Mouse (Mus musculus): Measurements from ENCODE around the gene Sebox.
A peak's percentile ranks its signal among the peaks of the same experiment; 100 is the strongest.

Sebox gene

DNA sequence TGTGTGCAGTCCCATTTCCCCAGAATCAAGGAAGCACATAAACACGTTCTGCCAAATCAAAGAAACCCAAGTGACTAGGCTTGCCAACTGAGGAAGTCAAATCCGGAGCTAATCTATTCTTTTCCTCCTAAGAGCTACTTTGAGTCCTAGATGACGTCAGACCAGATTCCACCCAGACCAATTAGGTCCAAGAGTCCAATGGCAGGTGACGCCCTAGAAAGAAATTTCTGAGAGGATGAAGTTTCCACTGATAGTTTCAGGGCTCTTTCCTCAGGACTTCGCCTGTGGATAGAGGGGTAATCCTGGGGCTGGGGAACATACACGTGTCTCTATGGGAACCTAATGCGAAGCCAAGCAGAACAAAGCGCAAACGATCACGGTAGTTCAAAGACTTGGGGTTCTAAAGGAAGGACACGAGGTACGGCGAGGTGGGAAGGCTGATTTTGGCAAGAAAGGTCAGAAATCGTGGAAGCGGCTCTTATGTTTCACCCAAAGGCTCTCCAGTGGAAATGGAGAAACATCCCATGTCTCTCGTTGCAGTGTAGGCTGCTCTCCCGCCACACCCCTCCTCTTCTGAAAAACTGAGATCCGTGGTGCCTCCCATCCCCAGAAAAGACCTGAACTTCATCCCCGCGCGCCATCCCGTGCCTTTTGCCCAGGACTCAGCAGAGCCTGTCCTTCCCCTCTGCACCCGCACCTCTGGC is 32.3 kb downstream of the Sebox start:
- peak; percentile 38 for DNase-seq (ENCODE audit: low spot score)

DNA sequence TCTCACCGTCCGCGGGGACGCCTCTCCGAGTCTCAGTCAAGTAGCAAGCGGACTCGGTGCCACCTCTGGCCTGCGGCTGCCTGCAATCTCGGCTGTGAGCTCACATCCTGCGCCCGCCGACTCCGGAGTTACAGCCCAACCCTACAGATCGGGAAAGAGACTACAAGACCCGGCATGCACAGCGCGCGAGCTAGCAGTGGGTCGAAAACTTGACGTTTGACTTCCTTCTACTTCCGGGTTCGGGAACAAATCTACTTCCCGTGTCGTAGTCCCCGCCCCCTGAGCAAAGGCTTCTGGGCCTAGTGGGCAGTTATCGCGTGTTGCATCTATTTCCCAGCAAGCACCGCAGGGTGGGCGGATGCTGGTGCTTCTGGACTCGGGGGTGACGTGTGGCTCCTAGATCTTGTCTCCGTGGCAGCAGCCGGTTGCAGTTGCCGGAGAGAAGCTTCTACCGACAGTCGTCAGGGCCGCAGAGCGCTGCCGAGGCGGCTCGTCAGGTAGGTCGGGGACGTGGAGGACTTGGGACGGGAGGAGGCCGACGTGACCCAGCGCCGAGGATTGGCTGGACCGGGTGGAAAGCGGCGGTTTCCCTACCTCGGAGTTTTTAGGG is 32.9 kb downstream of the Sebox start, which contains the start of the genes Tnfaip1 and Ift20:
Gene Tnfaip1 (minus strand): TSS at position 253 of the 610 bp plus-strand sequence.
Gene Ift20 (plus strand): TSS at position 282 of the 610 bp plus-strand sequence.
- DNase-seq (ENCODE audit: low spot score) = peak; percentile 98

DNA sequence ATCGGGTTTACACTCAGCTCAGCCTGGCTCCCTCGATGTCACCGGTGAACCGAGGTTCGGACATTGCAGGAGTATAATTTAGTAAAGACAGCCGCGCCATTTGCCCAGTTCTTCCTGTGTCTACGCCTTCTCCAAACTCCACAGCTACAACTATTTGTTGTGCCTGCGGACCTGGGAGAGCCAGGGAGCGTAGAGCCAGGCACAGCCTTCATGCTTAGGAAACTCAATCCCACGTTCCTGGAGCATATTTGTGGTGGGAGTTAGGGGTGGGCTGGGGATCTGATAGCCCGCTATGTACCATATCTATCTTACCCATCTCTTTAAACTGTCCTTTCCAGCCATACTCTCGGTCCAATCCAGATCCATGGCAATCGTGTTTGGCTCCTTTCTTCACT is 33.4 kb downstream of the Sebox start:
- DNase-seq (ENCODE audit: low spot score) = no peak

DNA sequence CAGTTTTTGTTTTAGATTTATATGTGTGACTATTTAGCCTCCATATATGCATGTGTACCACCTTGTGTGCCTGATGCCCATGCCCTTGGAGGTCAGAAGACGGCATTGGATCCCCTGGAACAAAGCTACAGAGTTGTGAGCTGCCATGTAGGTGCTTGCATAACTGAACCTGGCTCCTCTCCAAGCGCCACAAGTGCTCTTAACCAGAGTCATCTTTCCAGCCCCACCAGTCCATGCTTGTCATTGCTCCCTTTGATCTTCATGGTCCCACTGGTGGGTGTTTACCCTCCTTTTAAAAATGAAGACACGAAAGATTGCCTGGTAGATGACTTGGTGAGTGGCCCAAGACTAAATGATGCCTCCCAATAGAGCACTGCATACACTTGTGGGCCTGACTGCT is 37.1 kb downstream of the Sebox start:
- DNase-seq (ENCODE audit: low spot score) = no peak

DNA sequence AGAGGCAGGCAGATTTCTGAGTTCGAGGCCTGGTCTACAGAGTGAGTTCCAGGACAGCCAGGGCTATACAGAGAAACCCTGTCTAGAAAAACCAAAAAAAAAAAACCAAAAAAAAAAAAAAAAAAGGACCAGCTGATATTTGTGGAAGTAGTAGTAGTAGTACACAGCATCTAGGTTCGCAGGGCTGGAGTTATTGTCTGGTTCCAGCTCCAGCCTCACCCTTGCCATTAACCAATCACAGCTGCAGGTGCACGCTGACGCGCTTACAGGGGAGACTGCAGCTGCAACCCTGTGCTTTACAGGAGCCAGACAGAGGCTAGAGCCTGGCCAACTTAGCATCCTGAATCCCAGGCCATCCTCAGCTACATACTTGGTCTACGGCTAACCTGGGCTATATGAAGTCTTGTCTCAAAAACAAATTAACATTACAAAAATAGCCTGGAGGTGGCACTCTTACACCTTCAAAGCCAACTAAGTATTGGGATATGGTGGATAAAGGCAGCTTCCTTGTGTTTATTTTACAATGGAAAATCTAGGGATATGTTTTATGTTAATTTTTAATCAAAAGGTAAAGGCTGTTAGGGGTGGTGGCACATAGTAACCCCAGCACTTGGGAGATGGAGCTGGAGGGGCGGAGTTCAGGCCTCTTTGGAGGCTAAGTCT is 41.3 kb downstream of the Sebox start:
- DNase-seq (ENCODE audit: low spot score) = no peak

DNA sequence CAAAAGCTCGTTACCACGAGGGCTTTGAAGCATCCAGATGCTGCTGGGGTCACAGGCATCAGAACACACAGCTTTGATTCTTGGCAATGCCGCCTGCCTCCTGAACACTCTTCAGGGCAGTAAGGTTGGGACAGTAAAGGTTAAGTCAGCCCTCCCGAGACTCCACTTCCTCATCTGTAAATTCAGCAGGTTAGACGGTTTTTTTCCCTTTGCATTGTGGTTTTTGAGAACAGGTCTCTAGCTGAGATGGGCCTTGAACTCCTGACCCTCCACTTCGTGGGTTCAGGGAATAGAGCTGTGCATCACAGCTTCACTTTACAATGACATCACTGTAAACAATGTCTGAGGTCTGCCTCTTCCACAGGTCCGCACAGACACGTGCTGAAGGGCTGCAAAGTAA is 41.9 kb downstream of the Sebox start:
- no peak for DNase-seq (ENCODE audit: low spot score)

DNA sequence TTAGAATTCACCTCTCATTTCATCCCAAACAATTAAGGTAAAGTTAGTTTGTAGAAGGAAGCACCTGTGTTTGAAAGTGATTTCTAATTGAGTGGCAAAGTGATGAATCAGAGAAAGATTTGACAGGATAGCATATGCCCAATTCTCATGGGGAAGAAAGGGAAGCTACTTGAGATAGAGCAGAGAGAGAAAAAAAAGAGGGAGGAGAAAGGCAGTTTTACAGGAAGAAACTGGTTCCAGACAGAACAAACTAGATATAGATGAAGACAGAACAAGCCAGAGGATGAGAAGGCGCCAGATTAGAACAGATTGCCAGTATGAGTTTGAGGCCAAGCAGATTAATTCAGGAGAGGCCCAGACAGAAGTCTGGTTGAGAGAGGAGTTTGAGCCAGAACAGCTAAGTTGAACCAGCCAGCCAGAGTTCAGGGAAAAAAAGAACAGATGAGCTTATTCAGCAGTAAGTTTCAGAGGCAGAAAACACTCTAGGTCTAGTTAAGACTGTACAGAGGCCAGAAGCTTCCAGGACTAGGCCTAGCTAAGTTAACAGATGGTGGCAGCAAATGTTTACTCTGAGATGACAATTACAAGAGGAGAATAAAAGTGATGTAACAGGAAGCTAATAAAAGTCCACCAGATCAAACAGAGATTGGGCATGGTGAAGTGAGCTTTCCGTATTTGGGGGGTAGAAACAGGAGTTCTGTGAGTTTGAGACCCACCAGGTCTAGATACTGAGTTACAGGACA is 44.6 kb downstream of the Sebox start:
- no peak for DNase-seq (ENCODE audit: low spot score)

DNA sequence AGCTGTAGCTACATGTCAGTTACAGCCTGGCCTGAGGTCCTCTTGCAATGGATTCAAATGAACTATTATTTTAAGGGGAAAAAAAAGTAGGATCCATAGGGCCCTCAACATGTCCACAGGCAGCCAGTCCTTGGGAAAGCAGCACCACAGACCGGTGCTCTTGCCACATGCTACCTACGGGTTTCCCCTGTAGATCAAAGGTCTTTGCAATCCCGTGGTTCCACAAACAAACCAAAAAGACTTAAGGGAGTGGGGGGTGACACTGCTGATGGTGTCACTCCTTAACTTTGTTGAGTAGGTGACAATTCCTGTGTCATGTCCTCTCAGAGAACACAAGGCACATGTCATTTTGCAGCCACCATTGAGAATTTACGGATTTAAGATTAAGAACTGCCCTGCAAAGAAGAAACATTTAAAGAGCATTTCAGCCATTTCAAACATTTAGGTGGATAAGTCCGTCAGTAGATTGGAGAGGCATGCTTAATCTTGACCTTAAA is 46.3 kb downstream of the Sebox start:
- DNase-seq (ENCODE audit: low spot score) = no peak

DNA sequence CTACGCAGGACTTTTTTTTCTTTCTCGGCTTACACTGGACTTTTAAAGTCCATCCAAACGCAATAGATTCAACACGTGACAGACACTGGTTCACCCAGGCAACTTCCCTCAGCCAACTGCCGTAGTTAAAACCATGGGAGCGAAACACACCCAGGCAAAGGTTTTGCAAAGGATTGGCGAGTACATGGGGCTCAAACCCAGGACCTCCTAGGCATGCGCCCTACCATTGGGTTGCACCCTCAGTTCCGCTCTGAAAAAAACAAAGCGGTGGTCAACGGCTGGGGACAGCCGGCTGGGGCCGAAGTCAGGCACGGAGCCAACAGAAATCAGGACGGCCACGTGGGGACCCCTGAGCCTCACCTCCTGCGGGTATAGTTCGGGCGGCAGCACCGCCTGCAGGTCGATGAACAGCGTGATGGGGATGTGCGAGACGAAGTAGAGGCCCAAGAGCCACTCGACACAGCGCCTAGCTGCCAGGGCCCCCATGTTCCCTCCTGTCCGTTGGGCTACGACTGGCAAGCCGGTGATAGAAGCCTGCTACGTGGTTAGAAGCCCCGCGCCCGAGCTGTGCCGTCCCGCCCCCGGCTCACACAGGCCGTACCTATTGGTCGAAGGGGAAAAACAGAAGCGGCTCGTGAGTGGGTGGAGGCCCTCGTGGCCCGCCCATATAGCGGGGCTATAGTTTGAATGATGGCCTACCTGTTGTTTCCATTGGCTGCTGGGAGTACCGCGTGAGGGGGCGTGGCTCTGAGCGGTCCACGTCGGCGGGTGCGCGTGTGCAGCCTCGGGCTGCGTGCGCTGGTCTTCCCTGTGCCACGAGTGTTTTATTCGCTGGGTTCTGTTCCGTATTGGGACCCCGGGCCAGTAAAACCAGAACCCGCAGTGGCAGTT is 47.2 kb downstream of the Sebox start, which contains the start of gene Tmem97:
Gene Tmem97 (minus strand): TSS at position 610 of the 891 bp plus-strand sequence.
- DNase-seq (ENCODE audit: low spot score) = peak; percentile 94

DNA sequence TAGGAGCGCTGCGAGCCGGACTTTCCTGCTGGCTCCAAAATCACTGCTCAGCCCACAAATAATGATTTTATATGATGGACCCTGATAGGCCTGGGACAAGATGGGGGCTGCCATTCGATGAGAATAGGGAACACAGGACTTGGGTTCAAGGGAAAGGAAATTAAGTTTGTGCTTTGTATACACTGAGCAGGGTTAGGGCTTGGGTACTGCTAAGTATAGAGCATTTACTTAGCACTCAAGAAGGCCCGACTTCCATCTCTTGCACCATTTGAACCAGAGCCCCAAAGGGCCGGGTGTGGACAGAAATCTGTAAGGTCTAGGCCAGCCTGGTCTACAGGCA is 47.8 kb downstream of the Sebox start:
- DNase-seq (ENCODE audit: low spot score) = no peak

Data from urinary bladder, postnatal 14 days (tissue).